Mouse (Mus musculus): ENCODE measurements at regions not wholly inside any gene's neighbourhood (a gene's known extent, or its start where the extent isn't known, plus 50 kb on each side); places are given as distances from the start of the nearest gene placed in this dataset.
A peak's percentile ranks its signal among the peaks of the same experiment; 100 is the strongest.
"Not testable (repeated sequence)": the region's sequence is repeated elsewhere in the genome, so short reads cannot be mapped to it uniquely, and the experiment has no call there.

GRCm38 (mm10) chr1:47261505-47262130 is 369.0 kb upstream of the Slc39a10 start:
- no peak overlapping the region for H3K27ac ChIP-seq (ENCODE audit: low read length)
- H3K36me3 ChIP-seq (ENCODE audit: control insufficient read depth, insufficient read depth), result no peaks in the 10 kb centered on the region
- H3K4me1 ChIP-seq (replicated peaks; ENCODE audit: control insufficient read depth, insufficient read depth, low read length), result no peaks in the 10 kb centered on the region
- no peak overlapping the region for H3K4me2 ChIP-seq (ENCODE audit: low read length)
- WGBS, result 73% methylated on average over 3 of the region's 3 CpGs
- H3K9ac ChIP-seq (replicated peaks; ENCODE audit: low read depth, low read length), result no peak overlapping the region
- no peaks in the 10 kb centered on the region for H3K27me3 ChIP-seq (replicated peaks; ENCODE audit: control insufficient read depth, insufficient read depth, low read length)
- ATAC-seq, result peak; percentile 59
- H3K4me3 ChIP-seq (replicated peaks; ENCODE audit: low read length), result no peak overlapping the region
- H3K9me3 ChIP-seq (ENCODE audit: control insufficient read depth, low read length), result no peaks in the 10 kb centered on the region

GRCm38 (mm10) chr1:47250706-47251105 is 358.1 kb upstream of the Slc39a10 start:
- not testable (repeated sequence) for H3K4me3 ChIP-seq (replicated peaks; ENCODE audit: low read length); H3K4me1 ChIP-seq (replicated peaks; ENCODE audit: control insufficient read depth, insufficient read depth, low read length); H3K27ac ChIP-seq (ENCODE audit: low read length); H3K9me3 ChIP-seq (ENCODE audit: control insufficient read depth, low read length); H3K9ac ChIP-seq (replicated peaks; ENCODE audit: low read depth, low read length); H3K27me3 ChIP-seq (replicated peaks; ENCODE audit: control insufficient read depth, insufficient read depth, low read length); H3K36me3 ChIP-seq (ENCODE audit: control insufficient read depth, insufficient read depth); H3K4me2 ChIP-seq (ENCODE audit: low read length); ATAC-seq
- WGBS, result 94% methylated on average over 13 of the region's 13 CpGs

- no peaks in the 10 kb centered on the region for H3K9me3 ChIP-seq (ENCODE audit: control insufficient read depth, low read length)
- 63% methylated on average over 2 of the region's 2 CpGs for WGBS
- no peaks in the 10 kb centered on the region for H3K4me1 ChIP-seq (replicated peaks; ENCODE audit: control insufficient read depth, insufficient read depth, low read length)
- no peak overlapping the region for H3K9ac ChIP-seq (replicated peaks; ENCODE audit: low read depth, low read length)
- no peak for ATAC-seq
- H3K4me2 ChIP-seq (ENCODE audit: low read length), result no peak overlapping the region
- H3K27me3 ChIP-seq (replicated peaks; ENCODE audit: control insufficient read depth, insufficient read depth, low read length), result no peaks in the 10 kb centered on the region
- no peaks in the 10 kb centered on the region for H3K36me3 ChIP-seq (ENCODE audit: control insufficient read depth, insufficient read depth)
- no peak overlapping the region for H3K4me3 ChIP-seq (replicated peaks; ENCODE audit: low read length)
- H3K27ac ChIP-seq (ENCODE audit: low read length), result no peak overlapping the region
Measured at GRCm38 (mm10) chr1:47217088-47217487, 324.4 kb upstream of the Slc39a10 start.

- Histone ChIP-seq H3K9ac (replicated peaks; ENCODE audit: low read depth, low read length) (no peak overlapping the region), H3K9me3 (ENCODE audit: control insufficient read depth, low read length) (no peaks in the 10 kb centered on the region), H3K4me1 (replicated peaks; ENCODE audit: control insufficient read depth, insufficient read depth, low read length) (no peaks in the 10 kb centered on the region), H3K4me3 (replicated peaks; ENCODE audit: low read length) (no peak overlapping the region), H3K27me3 (replicated peaks; ENCODE audit: control insufficient read depth, insufficient read depth, low read length) (no peaks in the 10 kb centered on the region), H3K4me2 (ENCODE audit: low read length) (no peak overlapping the region), H3K36me3 (ENCODE audit: control insufficient read depth, insufficient read depth) (no peaks in the 10 kb centered on the region), H3K27ac (ENCODE audit: low read length) (no peak overlapping the region)
- 88% methylated on average over 2 of the region's 2 CpGs for WGBS
- no peak for ATAC-seq
Measured at GRCm38 (mm10) chr1:47216419-47217002, 323.9 kb upstream of the Slc39a10 start.

GRCm38 (mm10) chr1:47213476-47213875 is 320.8 kb upstream of the Slc39a10 start:
- Histone ChIP-seq H3K4me2 (ENCODE audit: low read length) (no peak overlapping the region), H3K9ac (replicated peaks; ENCODE audit: low read depth, low read length) (no peak overlapping the region), H3K4me1 (replicated peaks; ENCODE audit: control insufficient read depth, insufficient read depth, low read length) (no peaks in the 10 kb centered on the region), H3K4me3 (replicated peaks; ENCODE audit: low read length) (no peak overlapping the region), H3K27ac (ENCODE audit: low read length) (no peak overlapping the region), H3K27me3 (replicated peaks; ENCODE audit: control insufficient read depth, insufficient read depth, low read length) (no peaks in the 10 kb centered on the region), H3K9me3 (ENCODE audit: control insufficient read depth, low read length) (no peaks in the 10 kb centered on the region), H3K36me3 (ENCODE audit: control insufficient read depth, insufficient read depth) (no peaks in the 10 kb centered on the region)
- no peak for ATAC-seq
- 90% methylated on average over 5 of the region's 5 CpGs for WGBS

GRCm38 (mm10) chr1:47193001-47193400 is 300.3 kb upstream of the Slc39a10 start:
- ATAC-seq, result no peak
- no peaks in the 10 kb centered on the region for H3K27me3 ChIP-seq (replicated peaks; ENCODE audit: control insufficient read depth, insufficient read depth, low read length)
- H3K9me3 ChIP-seq (ENCODE audit: control insufficient read depth, low read length), result no peaks in the 10 kb centered on the region
- no peak overlapping the region for H3K27ac ChIP-seq (ENCODE audit: low read length)
- H3K4me3 ChIP-seq (replicated peaks; ENCODE audit: low read length), result no peak overlapping the region
- no peak overlapping the region for H3K9ac ChIP-seq (replicated peaks; ENCODE audit: low read depth, low read length)
- WGBS, result 92% methylated on average over 4 of the region's 4 CpGs
- no peak overlapping the region for H3K4me2 ChIP-seq (ENCODE audit: low read length)
- H3K36me3 ChIP-seq (ENCODE audit: control insufficient read depth, insufficient read depth), result no peaks in the 10 kb centered on the region
- no peaks in the 10 kb centered on the region for H3K4me1 ChIP-seq (replicated peaks; ENCODE audit: control insufficient read depth, insufficient read depth, low read length)

GRCm38 (mm10) chr1:47164417-47164816 is 271.8 kb upstream of the Slc39a10 start:
- no peak overlapping the region for H3K4me3 ChIP-seq (replicated peaks; ENCODE audit: low read length)
- H3K9ac ChIP-seq (replicated peaks; ENCODE audit: low read depth, low read length), result no peak overlapping the region
- ATAC-seq, result no peak
- H3K4me1 ChIP-seq (replicated peaks; ENCODE audit: control insufficient read depth, insufficient read depth, low read length), result no peaks in the 10 kb centered on the region
- no peaks in the 10 kb centered on the region for H3K9me3 ChIP-seq (ENCODE audit: control insufficient read depth, low read length)
- H3K27ac ChIP-seq (ENCODE audit: low read length), result no peak overlapping the region
- no peak overlapping the region for H3K4me2 ChIP-seq (ENCODE audit: low read length)
- no peaks in the 10 kb centered on the region for H3K27me3 ChIP-seq (replicated peaks; ENCODE audit: control insufficient read depth, insufficient read depth, low read length)
- WGBS, result 49% methylated on average over 3 of the region's 3 CpGs
- no peaks in the 10 kb centered on the region for H3K36me3 ChIP-seq (ENCODE audit: control insufficient read depth, insufficient read depth)

GRCm38 (mm10) chr1:47163808-47164410 is 271.3 kb upstream of the Slc39a10 start:
- Histone ChIP-seq H3K4me1 (replicated peaks; ENCODE audit: control insufficient read depth, insufficient read depth, low read length) (no peaks in the 10 kb centered on the region), H3K4me2 (ENCODE audit: low read length) (no peak overlapping the region), H3K9ac (replicated peaks; ENCODE audit: low read depth, low read length) (no peak overlapping the region), H3K36me3 (ENCODE audit: control insufficient read depth, insufficient read depth) (no peaks in the 10 kb centered on the region), H3K27ac (ENCODE audit: low read length) (no peak overlapping the region), H3K9me3 (ENCODE audit: control insufficient read depth, low read length) (no peaks in the 10 kb centered on the region), H3K4me3 (replicated peaks; ENCODE audit: low read length) (no peak overlapping the region), H3K27me3 (replicated peaks; ENCODE audit: control insufficient read depth, insufficient read depth, low read length) (no peaks in the 10 kb centered on the region)
- WGBS, result 4% methylated on average over 1 of the region's 1 CpGs
- ATAC-seq, result peak; percentile 98

GRCm38 (mm10) chr1:47130031-47130430 is 237.4 kb upstream of the Slc39a10 start:
- H3K27me3 ChIP-seq (replicated peaks; ENCODE audit: control insufficient read depth, insufficient read depth, low read length); H3K9ac ChIP-seq (replicated peaks; ENCODE audit: low read depth, low read length); H3K27ac ChIP-seq (ENCODE audit: low read length); H3K4me1 ChIP-seq (replicated peaks; ENCODE audit: control insufficient read depth, insufficient read depth, low read length); ATAC-seq; H3K4me3 ChIP-seq (replicated peaks; ENCODE audit: low read length); H3K4me2 ChIP-seq (ENCODE audit: low read length); H3K9me3 ChIP-seq (ENCODE audit: control insufficient read depth, low read length); H3K36me3 ChIP-seq (ENCODE audit: control insufficient read depth, insufficient read depth): not testable (repeated sequence)
